Mouse (Mus musculus): ENCODE measurements around the gene Adra1b. TPM values are rescaled to one million over a fixed set of nuclear protein-coding genes. Genes with fewer than 3 reads are reported as not detected.

Adra1b gene
- polyA plus RNA-seq, 1 experiment, result not detected

GRCm38 (mm10) chr11:43775469-43776323 is 125.3 kb downstream of the Adra1b start:
- Histone ChIP-seq H3K36me3 (ENCODE audit: control insufficient read depth) (no peaks in the 10 kb centered on the region), H3K4me1 (ENCODE audit: control insufficient read depth) (no peaks in the 10 kb centered on the region), H3K4me3 (replicated peaks) (no peak overlapping the region), H3K9me3 (ENCODE audit: control insufficient read depth, low read length) (no peaks in the 10 kb centered on the region), H3K27me3 (ENCODE audit: control insufficient read depth) (peaks cover 24% of the 10 kb centered on the region)
- no peak for TF ChIP-seq TAL1 (IDR thresholded peaks at IDR 0.05; ENCODE audit: low read length)
- no peak for TF ChIP-seq GATA1 (IDR thresholded peaks at IDR 0.05; ENCODE audit: low read length)

- TF ChIP-seq TAL1 (IDR thresholded peaks at IDR 0.05; ENCODE audit: low read length), result no peak
- no peak for TF ChIP-seq GATA1 (IDR thresholded peaks at IDR 0.05; ENCODE audit: low read length)
- Histone ChIP-seq H3K9me3 (ENCODE audit: control insufficient read depth, low read length) (no peaks in the 10 kb centered on the region), H3K27me3 (ENCODE audit: control insufficient read depth) (peaks cover 24% of the 10 kb centered on the region), H3K4me3 (replicated peaks) (no peak overlapping the region), H3K4me1 (ENCODE audit: control insufficient read depth) (no peaks in the 10 kb centered on the region), H3K36me3 (ENCODE audit: control insufficient read depth) (no peaks in the 10 kb centered on the region)
Measured at GRCm38 (mm10) chr11:43773725-43774124, 127.3 kb downstream of the Adra1b start.

- Histone ChIP-seq H3K9me3 (ENCODE audit: control insufficient read depth, low read length) (no peaks in the 10 kb centered on the region), H3K4me3 (replicated peaks) (no peak overlapping the region), H3K4me1 (ENCODE audit: control insufficient read depth) (peaks cover 4% of the 10 kb centered on the region), H3K27me3 (ENCODE audit: control insufficient read depth) (peaks cover 27% of the 10 kb centered on the region), H3K36me3 (ENCODE audit: control insufficient read depth) (no peaks in the 10 kb centered on the region)
- TF ChIP-seq TAL1 (IDR thresholded peaks at IDR 0.05; ENCODE audit: low read length) (no peak), GATA1 (IDR thresholded peaks at IDR 0.05; ENCODE audit: low read length) (no peak)
Measured at GRCm38 (mm10) chr11:43770110-43770509, 130.9 kb downstream of the Adra1b start.

GRCm38 (mm10) chr11:43767749-43768148 is 133.3 kb downstream of the Adra1b start:
- Histone ChIP-seq H3K9me3 (ENCODE audit: control insufficient read depth, low read length) (no peaks in the 10 kb centered on the region), H3K36me3 (ENCODE audit: control insufficient read depth) (no peaks in the 10 kb centered on the region), H3K27me3 (ENCODE audit: control insufficient read depth) (peaks cover 25% of the 10 kb centered on the region), H3K4me1 (ENCODE audit: control insufficient read depth) (peaks cover 4% of the 10 kb centered on the region), H3K4me3 (replicated peaks) (no peak overlapping the region)
- no peak for TF ChIP-seq GATA1 (IDR thresholded peaks at IDR 0.05; ENCODE audit: low read length)
- TF ChIP-seq TAL1 (IDR thresholded peaks at IDR 0.05; ENCODE audit: low read length), result no peak

- no peak for TF ChIP-seq TAL1 (IDR thresholded peaks at IDR 0.05; ENCODE audit: low read length)
- TF ChIP-seq GATA1 (IDR thresholded peaks at IDR 0.05; ENCODE audit: low read length), result no peak
- no peaks in the 10 kb centered on the region for H3K36me3 ChIP-seq (ENCODE audit: control insufficient read depth)
- H3K9me3 ChIP-seq (ENCODE audit: control insufficient read depth, low read length), result no peaks in the 10 kb centered on the region
- H3K27me3 ChIP-seq (ENCODE audit: control insufficient read depth), result peaks cover 28% of the 10 kb centered on the region
- H3K4me1 ChIP-seq (ENCODE audit: control insufficient read depth), result peaks cover 4% of the 10 kb centered on the region
- peak overlapping the region; percentile 9 for H3K4me3 ChIP-seq (replicated peaks)
Measured at GRCm38 (mm10) chr11:43766922-43767648, 133.9 kb downstream of the Adra1b start.

- TF ChIP-seq GATA1 (IDR thresholded peaks at IDR 0.05; ENCODE audit: low read length) (no peak), TAL1 (IDR thresholded peaks at IDR 0.05; ENCODE audit: low read length) (no peak)
- Histone ChIP-seq H3K36me3 (ENCODE audit: control insufficient read depth) (no peaks in the 10 kb centered on the region), H3K9me3 (ENCODE audit: control insufficient read depth, low read length) (no peaks in the 10 kb centered on the region), H3K4me3 (replicated peaks) (no peak overlapping the region), H3K27me3 (ENCODE audit: control insufficient read depth) (peaks cover 16% of the 10 kb centered on the region), H3K4me1 (ENCODE audit: control insufficient read depth) (no peaks in the 10 kb centered on the region)
Measured at GRCm38 (mm10) chr11:43758436-43758835, 142.6 kb downstream of the Adra1b start.

GRCm38 (mm10) chr11:43755411-43755810 is 145.6 kb downstream of the Adra1b start:
- Histone ChIP-seq H3K9me3 (ENCODE audit: control insufficient read depth, low read length) (no peaks in the 10 kb centered on the region), H3K4me3 (replicated peaks) (no peak overlapping the region), H3K4me1 (ENCODE audit: control insufficient read depth) (no peaks in the 10 kb centered on the region), H3K36me3 (ENCODE audit: control insufficient read depth) (no peaks in the 10 kb centered on the region), H3K27me3 (ENCODE audit: control insufficient read depth) (peaks cover 12% of the 10 kb centered on the region)
- TF ChIP-seq TAL1 (IDR thresholded peaks at IDR 0.05; ENCODE audit: low read length), result no peak
- TF ChIP-seq GATA1 (IDR thresholded peaks at IDR 0.05; ENCODE audit: low read length), result no peak

- Histone ChIP-seq H3K9me3 (ENCODE audit: control insufficient read depth, low read length) (no peaks in the 10 kb centered on the region), H3K27me3 (ENCODE audit: control insufficient read depth) (peaks cover 12% of the 10 kb centered on the region), H3K36me3 (ENCODE audit: control insufficient read depth) (no peaks in the 10 kb centered on the region), H3K4me3 (replicated peaks) (no peak overlapping the region), H3K4me1 (ENCODE audit: control insufficient read depth) (no peaks in the 10 kb centered on the region)
- no peak for TF ChIP-seq TAL1 (IDR thresholded peaks at IDR 0.05; ENCODE audit: low read length)
- TF ChIP-seq GATA1 (IDR thresholded peaks at IDR 0.05; ENCODE audit: low read length), result no peak
Measured at GRCm38 (mm10) chr11:43754568-43754967, 146.4 kb downstream of the Adra1b start.

GRCm38 (mm10) chr11:43751542-43751941 is 149.5 kb downstream of the Adra1b start:
- peaks cover 12% of the 10 kb centered on the region for H3K27me3 ChIP-seq (ENCODE audit: control insufficient read depth)
- peaks cover 13% of the 10 kb centered on the region for H3K4me1 ChIP-seq (ENCODE audit: control insufficient read depth)
- TF ChIP-seq TAL1 (IDR thresholded peaks at IDR 0.05; ENCODE audit: low read length), result no peak
- TF ChIP-seq GATA1 (IDR thresholded peaks at IDR 0.05; ENCODE audit: low read length), result no peak
- no peaks in the 10 kb centered on the region for H3K36me3 ChIP-seq (ENCODE audit: control insufficient read depth)
- no peaks in the 10 kb centered on the region for H3K9me3 ChIP-seq (ENCODE audit: control insufficient read depth, low read length)
- H3K4me3 ChIP-seq (replicated peaks), result no peak overlapping the region
